Mouse (Mus musculus) CD4-positive, CD25-positive, alpha-beta regulatory T cell, adult 9 weeks (primary cell): ENCODE data around the gene Kbtbd13. TPM values are rescaled to one million over a fixed set of nuclear protein-coding genes. Genes with fewer than 3 reads are reported as not detected.

Experiments used
- polyA plus RNA-seq: library from polyadenylated mRNA; unstranded; fragments of 100-300 nt; shearing (Covaris generic); gene quantifications from one replicate; pipeline ENCODE4 v1.2.1, GENCODE M21; 2017

Kbtbd13 gene
- not detected for polyA plus RNA-seq

DNA sequence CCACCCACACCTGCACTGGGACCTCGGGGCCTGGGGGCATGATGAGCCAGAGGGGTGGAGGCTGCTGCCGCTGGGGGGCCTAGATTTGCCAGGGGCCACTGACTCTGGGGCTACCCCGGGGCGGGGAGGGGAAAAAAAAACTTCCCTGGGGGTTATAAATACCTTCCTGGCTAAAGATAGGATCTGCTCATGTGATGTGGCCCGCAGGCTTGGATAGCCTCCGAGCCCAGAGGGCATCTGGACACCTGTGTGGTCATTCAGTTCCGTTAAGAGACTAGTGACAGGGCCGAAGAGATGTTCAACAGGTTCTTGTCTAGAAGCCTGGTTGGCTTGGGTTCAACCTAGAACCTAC is at the start of gene Kbtbd13:
TSS of gene Kbtbd13 (minus strand) at position 40 of the 352 bp plus-strand sequence.

DNA sequence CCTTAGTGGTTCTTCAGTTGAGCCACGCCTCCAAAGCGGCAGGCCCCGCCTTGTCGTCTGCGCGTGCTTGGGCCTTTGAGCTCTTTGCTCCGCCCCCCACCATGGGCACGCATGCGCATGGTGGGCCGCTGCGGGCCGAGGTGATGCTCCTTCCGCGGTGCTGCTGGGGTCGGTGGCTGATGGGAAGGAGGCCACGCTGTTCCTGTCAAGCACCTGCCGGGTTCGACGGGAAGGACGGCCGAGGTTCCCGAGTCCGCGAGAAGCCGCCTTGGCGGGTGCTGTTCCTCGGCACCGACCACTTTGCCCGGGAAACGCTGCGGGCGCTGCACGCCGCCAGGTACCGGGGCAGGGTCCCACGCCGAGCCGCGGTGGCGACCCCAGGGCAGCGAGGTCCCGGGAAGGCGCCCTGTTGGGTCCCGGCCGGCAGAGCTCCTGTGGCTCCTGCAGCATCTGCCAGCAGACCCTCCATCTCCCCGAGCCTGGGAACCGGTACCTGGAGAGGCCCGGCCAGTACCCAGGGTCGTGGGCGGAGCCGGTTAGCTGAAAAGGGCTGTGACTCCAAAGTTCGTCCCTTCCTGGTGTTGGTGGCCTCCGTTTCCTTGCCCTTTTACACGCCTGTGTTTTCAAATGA is 44.3 kb upstream of the Kbtbd13 start, which contains the start of gene Mtfmt:
TSS of gene Mtfmt (plus strand) at position 112 of the 631 bp plus-strand sequence.

GRCm38 (mm10) chr9:65422760-65423501 is 31.5 kb upstream of the Kbtbd13 start, which contains the start of gene Slc51b:
Gene Slc51b, minus strand, starts transcription at chr9:65422955.

GRCm38 (mm10) chr9:65398279-65398678 is 6.8 kb upstream of the Kbtbd13 start, which contains the start of gene Rasl12:
Gene Rasl12, plus strand, starts transcription at chr9:65398506.

DNA sequence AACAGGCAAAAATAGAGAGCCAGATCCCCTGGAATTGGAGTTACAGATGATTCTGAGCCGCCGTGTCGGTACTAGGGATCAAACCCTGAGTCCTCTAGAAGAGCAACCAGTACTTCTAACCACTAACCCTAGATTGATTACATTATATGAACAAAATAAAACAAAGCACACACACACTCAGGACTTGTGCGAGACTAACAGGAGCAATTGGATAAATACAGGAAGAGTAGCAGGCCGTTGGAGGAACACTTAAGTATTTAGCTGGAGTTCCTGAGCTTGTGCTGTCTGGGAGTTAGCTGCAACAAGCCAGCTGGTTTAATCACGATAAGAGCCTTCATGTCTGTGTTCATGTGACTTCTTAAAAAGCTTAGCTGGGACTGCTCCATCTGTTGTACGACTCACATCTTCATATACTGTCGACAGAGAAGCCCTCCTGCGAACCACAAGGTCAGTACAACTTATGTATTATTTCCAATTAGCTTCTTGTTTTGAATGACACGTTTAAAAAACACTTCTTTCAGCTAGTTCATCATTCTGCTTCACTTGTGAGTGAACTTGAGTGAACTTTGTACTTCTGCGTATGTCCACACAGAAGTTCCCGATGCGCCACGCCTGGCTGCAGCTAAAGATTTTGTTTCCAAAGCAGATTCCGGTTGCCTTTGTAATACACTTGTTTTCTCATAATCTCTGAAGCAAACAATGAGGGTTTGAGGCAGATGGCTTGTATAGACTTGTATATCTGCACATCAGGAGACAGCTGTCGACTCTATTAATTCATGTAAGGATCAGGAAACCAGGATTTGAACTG is 30.6 kb downstream of the Kbtbd13 start, which contains the start of gene Ubap1l:
TSS of gene Ubap1l (plus strand) at position 401 of the 808 bp plus-strand sequence.

DNA sequence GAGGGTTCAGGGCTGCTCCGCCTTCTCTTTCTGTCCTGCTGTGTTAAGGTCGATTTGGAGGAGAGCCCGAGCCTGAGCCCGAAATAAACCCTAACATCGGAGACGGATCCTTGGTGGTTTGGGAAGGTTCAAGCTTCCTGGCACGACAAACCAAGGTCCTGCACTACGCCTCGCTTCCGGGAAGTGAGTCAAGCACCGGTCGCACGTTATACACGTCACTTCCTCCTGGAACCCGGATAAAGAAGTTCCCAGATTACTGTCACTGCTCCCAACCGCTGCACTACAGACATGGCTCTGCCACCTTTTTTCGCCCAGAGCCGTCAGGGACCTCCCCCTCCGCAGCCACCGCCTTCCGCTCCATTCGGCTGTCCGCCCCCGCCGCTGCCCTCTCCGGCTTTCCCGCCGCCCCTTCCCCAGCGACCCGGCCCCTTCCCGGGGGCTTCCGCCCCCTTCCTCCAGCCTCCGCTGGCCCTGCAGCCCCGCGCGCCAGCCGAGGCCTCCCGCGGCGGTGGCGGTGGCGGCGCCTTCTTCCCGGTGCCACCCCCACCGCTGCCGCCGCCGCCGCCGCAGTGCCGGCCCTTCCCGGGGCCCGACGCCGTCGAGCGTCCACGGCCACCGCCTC is 45.5 kb downstream of the Kbtbd13 start, which contains the start of gene Pdcd7:
TSS of gene Pdcd7 (plus strand) at position 251 of the 622 bp plus-strand sequence.

Other genes with a start within 250 kb of the Kbtbd13 start
- gene Parp16, start 196.3 kb downstream of the Kbtbd13 start, polyA plus RNA-seq, result 7.0 TPM
- not detected for gene Cilp, start 126.5 kb downstream of the Kbtbd13 start, polyA plus RNA-seq
- gene Clpx, start 97.4 kb downstream of the Kbtbd13 start, polyA plus RNA-seq, result 43.2 TPM
- 3.6 TPM for gene Pdcd7, start 45.5 kb downstream of the Kbtbd13 start, polyA plus RNA-seq
- gene Ubap1l, start 30.6 kb downstream of the Kbtbd13 start, polyA plus RNA-seq, result not detected
- not detected for gene Rasl12, start 6.9 kb upstream of the Kbtbd13 start, polyA plus RNA-seq
- gene Slc51b, start 31.3 kb upstream of the Kbtbd13 start, polyA plus RNA-seq, result not detected
- gene Mtfmt, start 44.1 kb upstream of the Kbtbd13 start, polyA plus RNA-seq, result 40.2 TPM
- 58.4 TPM for gene Spg21, start 69.3 kb upstream of the Kbtbd13 start, polyA plus RNA-seq
- gene Ankdd1a, start 128.5 kb upstream of the Kbtbd13 start, polyA plus RNA-seq, result not detected
- 77.6 TPM for gene Plekho2, start 188.4 kb upstream of the Kbtbd13 start, polyA plus RNA-seq
- 0.16 TPM for gene Pif1, start 195.5 kb upstream of the Kbtbd13 start, polyA plus RNA-seq
- gene Rbpms2, start 238.0 kb upstream of the Kbtbd13 start, polyA plus RNA-seq, result 0.78 TPM